Mouse (Mus musculus) liver, embryonic 13.5 days (tissue): Measurements from ENCODE around the gene Prx. TPM values are rescaled to one million over a fixed set of nuclear protein-coding genes. Genes with fewer than 3 reads are reported as not detected.

Experiments used
- ATAC-seq: fragments of 200-750 bp; cut with Nextera tagmentation; 2 replicates; pipeline ENCODE4 v1.8.0; 2017; ENCODE audit warnings: low read depth, mild to moderate bottlenecking, moderate number of reproducible peaks, moderate library complexity
- DNase-seq: peaks from one replicate; pipeline ENCODE4 v3.0.0; 2022
- H3K27ac ChIP-seq: fragments of 300-500 bp; sonication (generic); 2 replicates; pipeline ENCODE4 v1.5.1; 2015; ENCODE audit warnings: moderate library complexity, mild to moderate bottlenecking, inconsistent platforms
- H3K27me3 ChIP-seq: fragments of 300-500 bp; sonication (generic); 2 replicates; pipeline ENCODE4 v1.6.1; 2015; ENCODE audit warnings: mild to moderate bottlenecking, inconsistent platforms
- H3K36me3 ChIP-seq: fragments of 300-500 bp; sonication (generic); 2 replicates; pipeline ENCODE4 v1.6.1; 2015; ENCODE audit warnings: mild to moderate bottlenecking, inconsistent platforms
- H3K4me1 ChIP-seq: fragments of 300-500 bp; sonication (generic); replicated peaks from 2 replicates; pipeline ENCODE4 v1.6.1; 2015; ENCODE audit warnings: inconsistent platforms
- H3K4me2 ChIP-seq: fragments of 300-500 bp; sonication (generic); 2 replicates; pipeline ENCODE4 v1.6.1; 2015; ENCODE audit warnings: inconsistent platforms, mild to moderate bottlenecking, moderate library complexity
- H3K4me3 ChIP-seq: fragments of 300-500 bp; sonication (generic); replicated peaks from 2 replicates; pipeline ENCODE4 v1.5.1; 2015; ENCODE audit warnings: mild to moderate bottlenecking, inconsistent platforms
- H3K9ac ChIP-seq: fragments of 300-500 bp; sonication (generic); 2 replicates; pipeline ENCODE4 v1.6.1; 2015; ENCODE audit warnings: mild to moderate bottlenecking, inconsistent platforms
- H3K9me3 ChIP-seq: fragments of 300-500 bp; sonication (generic); replicated peaks from 2 replicates; pipeline ENCODE4 v1.6.1; 2016; ENCODE audit warnings: inconsistent platforms
- WGBS: fragments of 180-500 bp; shearing (Covaris S2); methylation state at CpG from one replicate; pipeline ENCODE4 v1.1.7; 2015; ENCODE audit not compliant: insufficient replicate concordance; 5-methylcytosine and 5-hydroxymethylcytosine counted together
- polyA plus RNA-seq: library from polyadenylated mRNA; unstranded; fragments of >200 nt; fragmentation: Nextera tagmentation; extraction: Ambion mirVana; gene quantifications from 2 replicates; pipeline ENCODE4 v1.2.1, GENCODE M21; 2015

Gene Prx
- polyA plus RNA-seq, 1 experiment from 2014 or later: 0.78 TPM

DNA sequence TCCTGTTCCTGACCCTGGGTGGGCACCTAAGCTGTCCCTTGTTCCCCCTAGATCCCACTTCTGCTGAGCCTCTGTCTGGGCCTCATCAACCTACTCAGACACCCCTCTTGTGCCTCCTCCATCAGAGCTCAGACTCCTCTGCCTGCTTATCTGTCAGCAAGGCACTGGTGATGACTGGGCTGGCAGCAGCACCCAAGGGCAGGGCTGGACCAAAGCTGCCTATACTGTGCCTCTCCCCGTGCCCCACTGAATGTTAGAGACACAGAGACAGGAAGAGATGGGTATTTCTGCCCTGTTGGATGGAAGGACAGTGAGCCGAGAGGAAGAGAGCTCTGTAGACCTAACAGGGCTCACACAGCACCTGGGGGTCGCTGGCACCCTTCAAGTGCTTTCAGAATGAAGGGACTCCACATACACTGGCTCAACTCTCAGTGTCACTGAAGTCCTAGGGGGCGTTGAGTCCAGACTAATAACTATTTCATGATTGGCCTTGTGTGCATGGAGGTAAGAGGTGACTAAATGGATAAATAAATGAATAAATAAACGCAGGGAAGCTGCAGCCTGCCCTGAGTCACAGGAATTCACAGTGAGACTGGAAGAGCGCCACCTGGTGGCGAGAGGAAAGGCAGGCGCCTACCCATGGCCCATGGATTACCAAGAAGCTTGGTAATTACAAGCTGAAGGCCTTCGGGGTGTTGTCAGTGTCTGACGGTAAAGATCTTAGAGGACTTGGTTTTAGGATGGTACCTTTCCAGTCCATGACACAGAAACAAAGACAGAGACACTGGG is 27.1 kb downstream of the Prx start:
- Histone ChIP-seq H3K27me3 (no peaks in the 10 kb centered on the region), H3K9me3 (no peaks in the 10 kb centered on the region), H3K4me2 (peak overlapping the region; percentile 72), H3K27ac (peak overlapping the region; percentile 91), H3K36me3 (peaks cover 6% of the 10 kb centered on the region; the same call in 1 of the 2 replicates), H3K4me3 (peak overlapping the region; percentile 42), H3K4me1 (peaks cover 27% of the 10 kb centered on the region), H3K9ac (peak overlapping the region; percentile 70)
- peak; percentile 99 for ATAC-seq
- DNase-seq: peak; percentile 70
- 17% methylated on average over 10 of the region's 10 CpGs for WGBS

DNA sequence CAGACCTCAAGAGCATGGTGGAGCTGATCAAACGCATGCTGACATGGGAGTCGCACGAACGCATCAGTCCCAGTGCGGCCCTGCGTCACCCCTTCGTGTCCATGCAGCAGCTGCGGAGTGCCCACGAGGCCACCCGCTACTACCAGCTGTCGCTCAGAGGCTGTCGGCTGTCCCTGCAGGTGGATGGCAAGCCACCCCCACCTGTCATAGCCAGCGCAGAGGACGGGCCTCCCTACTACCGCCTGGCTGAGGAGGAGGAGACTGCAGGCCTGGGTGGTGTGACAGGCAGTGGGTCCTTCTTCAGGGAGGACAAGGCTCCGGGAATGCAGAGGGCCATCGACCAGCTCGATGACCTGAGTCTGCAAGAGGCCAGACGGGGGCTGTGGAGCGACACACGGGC is 29.9 kb downstream of the Prx start:
- peaks cover 30% of the 10 kb centered on the region for H3K36me3 ChIP-seq

GRCm38 (mm10) chr7:27530937-27531336 is 31.8 kb downstream of the Prx start:
- WGBS: 63% methylated on average over 3 of the region's 3 CpGs
- no peak overlapping the region for H3K4me3 ChIP-seq
- DNase-seq (no peak), ATAC-seq (no peak)
- H3K27me3 ChIP-seq: no peaks in the 10 kb centered on the region
- H3K4me1 ChIP-seq: peaks cover 43% of the 10 kb centered on the region
- peak overlapping the region; percentile 47 for H3K27ac ChIP-seq
- H3K9me3 ChIP-seq: no peaks in the 10 kb centered on the region
- H3K4me2 ChIP-seq: no peak overlapping the region
- H3K9ac ChIP-seq: no peak overlapping the region
- peaks cover 40% of the 10 kb centered on the region for H3K36me3 ChIP-seq

More for the DNA sequence above, 29.9 kb downstream of the Prx start:
- H3K9me3 ChIP-seq: no peaks in the 10 kb centered on the region
- no peak overlapping the region for H3K4me2 ChIP-seq
- DNase-seq: no peak
- H3K27ac ChIP-seq: no peak overlapping the region; the same call in 1 of the 2 replicates
- H3K4me1 ChIP-seq: peaks cover 37% of the 10 kb centered on the region
- H3K9ac ChIP-seq: no peak overlapping the region
- no peak overlapping the region for H3K4me3 ChIP-seq
- no peak for ATAC-seq
- whole genome bisulfite sequencing: 84% methylated on average over 21 of the region's 21 CpGs
- H3K27me3 ChIP-seq: no peaks in the 10 kb centered on the region

DNA sequence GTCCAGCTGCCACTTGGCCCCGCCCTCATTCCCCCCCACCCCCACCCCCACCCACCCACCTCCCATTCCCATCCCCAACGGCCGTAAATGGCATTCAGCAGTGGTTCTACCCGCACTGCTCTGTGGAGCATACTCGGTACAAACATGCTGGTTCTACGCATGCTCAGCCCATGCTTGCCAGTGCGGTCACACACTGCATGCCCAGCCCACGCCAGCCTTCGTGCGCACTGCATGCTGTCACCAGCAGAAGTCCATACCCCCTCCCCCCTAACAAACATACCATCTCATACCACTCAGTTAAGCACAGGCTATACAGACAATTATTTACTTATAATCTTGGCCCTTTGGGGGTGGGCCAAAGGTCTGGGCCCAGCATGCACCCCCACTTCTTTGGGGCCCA is 32.6 kb downstream of the Prx start:
- ATAC-seq (no peak), DNase-seq (no peak)
- Histone ChIP-seq H3K4me3 (no peak overlapping the region), H3K27ac (peak overlapping the region; percentile 45; the same call in 1 of the 2 replicates), H3K9ac (no peak overlapping the region), H3K36me3 (peaks cover 48% of the 10 kb centered on the region), H3K27me3 (no peaks in the 10 kb centered on the region), H3K9me3 (no peaks in the 10 kb centered on the region), H3K4me1 (peaks cover 44% of the 10 kb centered on the region), H3K4me2 (no peak overlapping the region)
- WGBS: 87% methylated on average over 10 of the region's 10 CpGs

GRCm38 (mm10) chr7:27532480-27533050 is 33.4 kb downstream of the Prx start:
- H3K27me3 ChIP-seq: no peaks in the 10 kb centered on the region
- WGBS: 86% methylated on average over 9 of the region's 9 CpGs
- H3K4me3 ChIP-seq: no peak overlapping the region
- no peak overlapping the region for H3K4me2 ChIP-seq
- 0 out of 2 replicates have a peak overlapping the region, but pooled peaks have one; percentile 1 for H3K9ac ChIP-seq
- ATAC-seq: no peak
- no peak for DNase-seq
- no peaks in the 10 kb centered on the region for H3K9me3 ChIP-seq
- H3K27ac ChIP-seq: peak overlapping the region; percentile 59
- peaks cover 57% of the 10 kb centered on the region for H3K36me3 ChIP-seq
- H3K4me1 ChIP-seq: peaks cover 48% of the 10 kb centered on the region

DNA sequence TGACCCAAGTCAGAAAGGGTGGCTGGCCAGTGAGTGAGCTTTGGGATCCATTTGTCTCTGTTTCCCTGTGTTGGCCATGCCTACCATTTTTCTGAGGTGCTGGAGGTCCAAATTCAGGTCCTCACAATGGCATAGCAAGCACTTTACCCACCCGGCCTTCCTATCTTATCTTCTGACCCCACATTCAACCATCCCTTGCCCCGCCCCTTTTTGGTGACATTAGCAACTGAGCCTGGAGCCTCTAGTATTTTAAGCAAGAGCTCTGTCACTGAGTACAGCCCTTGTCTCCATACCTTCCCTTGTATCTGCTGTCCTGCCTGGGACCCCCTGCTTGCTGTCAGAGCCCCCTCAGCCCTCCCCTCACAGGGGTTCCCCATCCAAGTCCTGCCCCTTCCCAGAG is 36.3 kb downstream of the Prx start:
- H3K4me2 ChIP-seq: peak overlapping the region; percentile 77
- WGBS: 20% methylated on average over 2 of the region's 2 CpGs
- peak overlapping the region; percentile 48 for H3K4me3 ChIP-seq
- H3K9me3 ChIP-seq: no peaks in the 10 kb centered on the region
- peak overlapping the region; percentile 96 for H3K27ac ChIP-seq
- H3K4me1 ChIP-seq: peaks cover 76% of the 10 kb centered on the region
- peak overlapping the region; percentile 76 for H3K9ac ChIP-seq
- peak; percentile 83 for DNase-seq
- peak; percentile 82 for ATAC-seq
- no peaks in the 10 kb centered on the region for H3K27me3 ChIP-seq
- H3K36me3 ChIP-seq: peaks cover 77% of the 10 kb centered on the region

DNA sequence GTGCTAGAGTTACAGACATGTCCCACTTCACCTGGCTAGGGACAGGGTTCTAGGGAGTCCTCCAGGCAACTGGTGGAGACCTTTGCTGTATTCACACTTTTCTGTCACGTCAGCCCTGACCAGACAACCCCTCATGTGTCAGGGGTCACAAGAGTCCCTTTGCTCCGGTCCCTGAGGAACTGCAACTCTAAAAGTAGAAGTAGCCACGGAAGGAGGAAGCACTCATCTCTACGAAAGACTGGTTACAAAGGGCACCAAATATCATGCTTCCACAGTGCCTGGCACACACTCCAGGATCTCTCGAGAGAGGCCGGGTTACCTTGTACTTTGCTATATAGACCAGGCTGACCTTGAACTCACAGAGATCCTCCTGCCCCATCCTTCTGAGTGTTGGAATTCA is 37.5 kb downstream of the Prx start:
- Histone ChIP-seq H3K36me3 (peaks cover 67% of the 10 kb centered on the region), H3K4me1 (peaks cover 88% of the 10 kb centered on the region), H3K4me3 (no peak overlapping the region)

GRCm38 (mm10) chr7:27537998-27538397 is 38.9 kb downstream of the Prx start:
- H3K4me3 ChIP-seq: no peak overlapping the region
- peak overlapping the region; percentile 96 for H3K27ac ChIP-seq
- peaks cover 54% of the 10 kb centered on the region for H3K36me3 ChIP-seq
- no peaks in the 10 kb centered on the region for H3K27me3 ChIP-seq
- H3K9ac ChIP-seq: peak overlapping the region; percentile 10
- WGBS: 86% methylated on average over 8 of the region's 8 CpGs
- ATAC-seq: no peak
- no peak for DNase-seq
- no peaks in the 10 kb centered on the region for H3K9me3 ChIP-seq
- peaks cover 94% of the 10 kb centered on the region for H3K4me1 ChIP-seq
- peak overlapping the region; percentile 86; the same call in 1 of the 2 replicates for H3K4me2 ChIP-seq

More for the DNA sequence above, 37.5 kb downstream of the Prx start:
- 71% methylated on average over 6 of the region's 6 CpGs for WGBS
- ATAC-seq (no peak), DNase-seq (no peak)
- no peaks in the 10 kb centered on the region for H3K9me3 ChIP-seq
- peak overlapping the region; percentile 96 for H3K27ac ChIP-seq
- H3K9ac ChIP-seq: peak overlapping the region; percentile 8; the same call in 1 of the 2 replicates
- H3K4me2 ChIP-seq: peak overlapping the region; percentile 77; the same call in 1 of the 2 replicates
- H3K27me3 ChIP-seq: no peaks in the 10 kb centered on the region

DNA sequence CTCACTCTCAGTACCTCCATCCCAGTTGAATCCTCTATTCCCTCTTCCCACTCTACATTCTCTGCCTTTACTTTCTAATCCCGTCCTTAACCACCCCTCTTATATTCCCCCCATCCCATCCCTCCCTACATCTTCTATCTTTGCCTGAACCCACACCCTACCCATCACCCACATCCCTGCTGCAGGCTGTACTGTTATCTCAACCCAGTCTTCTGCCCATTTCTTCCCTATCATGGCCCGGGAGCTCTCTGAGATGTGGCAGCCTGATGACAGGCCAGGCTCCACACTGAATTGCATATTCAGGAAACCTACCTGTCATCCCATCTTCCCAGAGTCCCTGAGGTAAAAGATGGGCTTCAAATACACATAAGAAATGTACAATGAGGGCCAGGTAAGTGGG is 39.7 kb downstream of the Prx start:
- ATAC-seq (peak; percentile 64), DNase-seq (no peak)
- WGBS: 29% methylated on average over 2 of the region's 2 CpGs
- H3K27ac ChIP-seq: peak overlapping the region; percentile 96
- H3K4me2 ChIP-seq: peak overlapping the region; percentile 86
- H3K4me1 ChIP-seq: peaks cover 92% of the 10 kb centered on the region
- H3K9ac ChIP-seq: peak overlapping the region; percentile 48
- no peaks in the 10 kb centered on the region for H3K9me3 ChIP-seq
- peak overlapping the region; percentile 9; the same call in 1 of the 2 replicates for H3K4me3 ChIP-seq
- H3K27me3 ChIP-seq: no peaks in the 10 kb centered on the region
- peaks cover 46% of the 10 kb centered on the region for H3K36me3 ChIP-seq

DNA sequence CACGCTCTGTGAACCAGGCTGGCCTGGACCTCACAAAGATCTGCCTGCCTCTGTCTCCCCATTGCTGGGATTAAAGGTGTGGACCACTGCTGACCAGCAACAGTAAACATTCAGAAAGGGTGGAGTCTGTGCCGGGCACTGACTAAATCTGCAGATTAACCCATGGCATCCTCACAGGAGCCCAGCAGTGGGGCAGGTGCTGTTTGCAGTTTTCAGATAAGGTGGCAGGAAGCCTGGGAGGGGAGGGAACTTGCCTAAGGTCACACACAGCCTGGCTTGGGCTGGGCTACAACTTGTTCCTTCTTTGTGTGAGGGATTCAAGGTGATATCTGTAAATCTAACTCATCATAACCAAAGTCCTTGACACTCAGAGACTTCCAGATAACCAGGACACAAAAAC is 41.4 kb downstream of the Prx start:
- Histone ChIP-seq H3K4me3 (peak overlapping the region; percentile 69), H3K36me3 (peaks cover 41% of the 10 kb centered on the region)

GRCm38 (mm10) chr7:27540935-27541334 is 41.8 kb downstream of the Prx start:
- Histone ChIP-seq H3K27me3 (no peaks in the 10 kb centered on the region), H3K4me2 (peak overlapping the region; percentile 86), H3K9ac (peak overlapping the region; percentile 84), H3K4me3 (peak overlapping the region; percentile 69), H3K4me1 (peaks cover 88% of the 10 kb centered on the region), H3K36me3 (peaks cover 37% of the 10 kb centered on the region), H3K27ac (peak overlapping the region; percentile 96), H3K9me3 (no peaks in the 10 kb centered on the region)
- no peak for DNase-seq
- ATAC-seq: no peak
- WGBS: 79% methylated on average over 6 of the region's 6 CpGs

More for the DNA sequence above, 41.4 kb downstream of the Prx start:
- Histone ChIP-seq H3K4me2 (peak overlapping the region; percentile 86), H3K27me3 (no peaks in the 10 kb centered on the region), H3K27ac (peak overlapping the region; percentile 96), H3K4me1 (peaks cover 91% of the 10 kb centered on the region), H3K9ac (peak overlapping the region; percentile 84), H3K9me3 (no peaks in the 10 kb centered on the region)
- ATAC-seq (peak; percentile 88), DNase-seq (peak; percentile 72)
- WGBS: 42% methylated on average over 2 of the region's 2 CpGs
